Mouse (Mus musculus) heart, postnatal 36 days (tissue): ENCODE data around the gene Nr2f1. TPM values are rescaled to one million over a fixed set of nuclear protein-coding genes. Genes with fewer than 3 reads are reported as not detected.

ENCODE experiments used
- DNase-seq, 2 experiments: peaks; one replicate each; pipeline ENCODE4 v3.0.0; 2021 to 2022
- intact Hi-C: fragments of 180-260 bp; cut with DNase I; formaldehyde crosslinking; loops from one replicate; pipeline ENCODE4 v1.15.1; 2025
- total RNA-seq, 2 experiments: library from RNA; stranded (reverse); gene quantifications; 2 replicates each; pipeline ENCODE4 v1.2.3; 2021

The Nr2f1 gene
- total RNA-seq, 2 experiments from 2014 or later, result 3.8 to 4.1 TPM

DNA sequence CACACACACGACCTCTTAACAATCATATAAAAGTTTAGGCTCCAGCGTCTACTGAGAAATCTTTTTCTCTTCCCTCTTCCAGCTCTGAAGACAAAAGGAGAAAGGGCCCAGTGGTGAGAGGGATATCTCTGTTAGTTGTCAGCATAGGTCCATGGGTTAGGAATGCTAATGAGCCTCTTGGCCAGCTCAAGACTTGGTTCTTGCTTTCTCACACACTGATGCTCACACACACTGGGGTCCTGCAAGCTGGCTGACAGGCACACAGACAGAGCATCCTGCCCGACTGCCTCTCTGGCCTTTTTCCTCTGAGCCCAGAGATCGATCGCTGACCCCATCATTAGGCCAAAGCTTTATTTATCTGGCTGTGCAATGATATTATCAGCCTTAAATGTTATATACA lies 15.6 kb downstream of the Nr2f1 start:
- DNase-seq, result no peak
- intact Hi-C loops, result loop anchor here (10.0 kb wide), 1 partner anchor 479 kb away; the partner anchor contains the start of gene Fam172a

DNA sequence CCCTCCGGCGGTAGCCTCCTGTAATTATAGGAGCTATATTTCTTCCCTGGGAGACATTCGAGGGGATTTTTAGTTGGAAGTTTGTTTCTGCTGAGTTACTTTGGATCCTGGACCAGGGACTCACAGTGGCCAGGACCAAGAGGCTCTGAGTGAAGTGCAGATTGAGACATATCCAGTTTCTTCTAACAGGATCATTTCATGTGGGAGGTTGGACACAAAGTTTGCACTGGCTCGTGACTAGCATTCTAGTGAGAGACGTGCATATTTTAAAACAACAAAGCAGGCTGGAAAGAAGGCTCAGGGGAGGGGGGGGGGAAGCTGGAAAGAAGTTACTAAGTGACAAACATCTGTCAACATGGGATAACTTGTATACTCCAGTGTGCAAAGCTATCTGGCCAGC lies 16.6 kb downstream of the Nr2f1 start:
- intact Hi-C loops, result loop anchor here (10.0 kb wide), 1 partner anchor 478 kb away; the partner anchor contains the start of gene Fam172a
- no peak for DNase-seq

DNA sequence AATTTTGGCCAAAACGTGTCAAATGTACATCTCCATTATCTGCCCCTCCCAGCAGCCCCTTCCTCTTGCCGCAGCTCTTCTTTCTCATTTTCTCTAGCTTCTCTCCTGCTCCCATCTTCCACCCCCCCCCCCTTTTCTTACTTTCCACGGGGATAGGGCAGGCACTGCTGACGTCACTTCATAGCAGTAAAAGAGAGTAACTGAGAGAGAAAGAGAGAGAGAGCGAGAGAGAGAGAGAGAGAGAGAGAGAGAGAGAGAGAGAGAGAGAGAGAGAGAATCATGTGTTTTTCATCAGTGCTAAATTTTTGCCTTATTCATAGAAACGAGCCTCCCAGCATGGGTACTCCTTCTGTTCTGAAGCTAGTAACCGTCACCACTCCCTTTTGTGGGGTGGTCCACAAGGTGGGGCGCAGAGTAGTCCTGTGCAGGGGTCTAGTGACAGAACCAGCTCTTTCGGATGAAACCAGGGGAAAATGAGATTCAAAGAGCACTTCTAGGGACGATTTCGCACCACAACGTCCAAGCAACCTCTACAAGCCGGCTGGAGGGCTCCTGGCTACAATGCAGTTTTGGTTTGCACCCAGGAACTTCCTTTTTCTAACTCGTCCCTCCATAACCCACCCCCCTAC lies 17.5 kb downstream of the Nr2f1 start:
- intact Hi-C loops, result loop anchor here (2.0 to 10.0 kb wide), 2 partner anchors 15 to 477 kb away; partner anchors contain the start of gene Fam172a
- DNase-seq, result no peak

DNA sequence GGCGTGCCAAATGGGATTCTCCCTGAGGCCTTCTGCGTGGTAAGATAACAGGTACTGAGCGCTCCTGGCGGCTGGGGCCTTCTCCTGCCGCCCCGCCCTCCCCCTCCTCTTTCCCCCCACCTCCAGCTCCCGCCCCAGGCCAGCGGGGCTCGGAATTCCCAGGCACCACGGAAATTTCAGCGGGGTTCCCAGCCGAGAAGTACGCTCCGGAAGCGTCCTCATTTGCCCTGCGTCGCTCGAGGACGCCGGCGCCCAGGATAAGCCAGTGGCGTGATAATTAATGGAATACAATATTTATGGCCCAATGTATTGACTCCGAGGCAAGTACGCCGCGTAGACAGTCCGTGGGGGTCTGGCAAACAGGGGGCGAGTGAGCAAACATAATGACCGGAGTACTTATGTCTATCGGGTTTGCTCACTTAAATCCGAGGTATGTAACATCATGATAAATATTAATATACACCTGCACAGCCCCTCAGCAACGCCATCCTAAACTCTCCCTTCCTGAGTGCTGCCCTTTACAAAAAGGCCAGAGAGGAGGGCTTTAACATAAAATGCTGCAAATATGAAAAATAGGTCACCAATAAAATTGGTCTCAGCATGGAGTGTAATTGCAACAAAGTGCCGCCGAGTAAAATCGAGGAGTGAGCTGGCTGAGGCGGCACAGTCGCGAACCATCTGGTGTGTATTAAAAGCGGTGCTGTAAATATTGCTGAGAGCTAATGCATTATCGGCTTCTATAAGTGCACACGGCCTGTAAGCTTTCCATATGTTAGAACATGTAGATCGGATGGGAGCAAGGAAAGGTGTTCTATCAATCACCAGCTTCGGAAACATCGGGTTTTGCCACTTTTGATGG lies 18.3 kb downstream of the Nr2f1 start:
- intact Hi-C loops, result loop anchor here (2.0 to 10.0 kb wide), 2 partner anchors 16 to 476 kb away; partner anchors contain the start of gene Fam172a
- no peak for DNase-seq

DNA sequence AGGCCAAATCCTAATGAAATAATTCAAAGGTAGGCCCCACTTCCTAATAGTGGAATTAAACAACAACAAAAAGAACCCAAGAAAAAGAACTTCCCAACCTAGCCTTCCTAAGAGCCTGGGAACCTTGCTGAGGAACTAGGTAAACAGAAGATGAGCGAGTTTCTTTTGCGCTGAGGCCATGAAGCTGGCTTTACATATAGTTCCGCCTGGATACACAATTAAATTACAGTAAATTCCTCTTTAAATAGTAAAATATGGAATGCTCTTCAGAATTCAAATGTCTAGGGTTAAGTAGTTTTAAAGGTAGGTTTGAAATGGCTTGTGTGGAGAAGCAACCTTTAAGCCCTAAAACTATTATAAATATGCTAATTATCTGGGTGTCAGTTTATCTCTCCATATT lies 19.3 kb downstream of the Nr2f1 start:
- no peak for DNase-seq
- intact Hi-C loops, result loop anchor here (2.0 to 10.0 kb wide), 2 partner anchors 17 to 475 kb away; partner anchors contain the start of gene Fam172a

DNA sequence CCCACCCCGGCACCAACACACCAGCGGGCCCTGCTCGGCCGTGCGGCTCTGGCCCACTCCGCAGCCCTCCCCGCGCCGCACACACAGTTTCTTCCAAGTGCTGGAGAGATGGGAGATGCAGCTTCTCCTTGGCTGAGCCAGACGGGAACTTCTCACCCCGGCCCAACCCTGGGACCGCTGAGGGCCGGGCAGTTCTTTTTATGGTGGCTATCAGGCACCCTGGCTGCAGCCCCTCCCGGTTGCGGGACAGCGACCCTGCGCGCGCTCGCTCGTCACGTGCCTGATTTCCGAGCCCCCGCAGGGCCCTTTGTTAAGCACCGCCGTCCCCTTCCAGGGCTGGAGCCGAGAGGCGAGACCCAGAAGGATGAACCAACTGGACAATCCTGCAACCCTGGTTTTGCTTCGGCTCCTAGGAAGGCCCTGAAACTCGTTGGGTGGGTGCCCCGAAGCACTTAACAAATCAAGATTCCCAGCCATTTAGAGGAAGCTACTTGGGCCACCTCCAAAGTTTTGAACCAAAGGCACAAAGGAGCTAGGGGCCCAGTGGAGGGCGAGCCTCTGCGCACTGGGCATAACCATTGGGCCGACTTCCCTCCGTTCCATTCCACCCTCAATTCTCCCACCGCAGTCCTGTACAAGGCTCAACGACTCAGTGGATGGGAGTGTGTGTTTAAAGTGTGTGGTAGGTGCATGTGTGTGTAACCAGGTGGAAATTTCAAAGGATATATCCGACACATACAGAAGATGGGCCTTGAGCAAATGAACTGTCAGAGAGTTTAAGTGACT lies 20.1 kb downstream of the Nr2f1 start:
- intact Hi-C loops, result loop anchor here (2.0 to 10.0 kb wide), 3 partner anchors 17 to 1045 kb away; partner anchors contain the start of genes 2210408I21Rik, Fam172a and Slf1
- DNase-seq, result no peak

DNA sequence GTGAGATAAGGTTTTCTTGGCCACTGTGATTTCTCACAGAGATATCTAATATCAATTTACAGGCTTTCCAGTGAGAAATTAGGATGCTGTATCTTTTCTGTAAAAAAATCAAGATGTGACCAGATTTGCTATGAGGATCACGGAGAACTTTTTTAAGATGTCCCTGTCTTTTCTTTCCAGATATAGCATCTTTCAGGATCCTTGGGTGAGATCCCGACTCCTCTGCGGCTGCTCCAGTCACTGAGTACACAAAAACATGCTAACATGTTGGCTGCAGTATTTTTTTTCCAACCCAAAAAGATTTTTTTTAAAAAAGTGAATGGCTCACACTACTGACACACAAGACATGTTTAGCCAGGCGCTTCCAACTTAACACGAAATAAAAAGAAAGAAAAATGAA lies 20.8 kb downstream of the Nr2f1 start:
- intact Hi-C loops, result loop anchor here (10.0 kb wide), 1 partner anchor 1044 kb away; the partner anchor contains the start of genes 2210408I21Rik and Slf1
- no peak for DNase-seq

DNA sequence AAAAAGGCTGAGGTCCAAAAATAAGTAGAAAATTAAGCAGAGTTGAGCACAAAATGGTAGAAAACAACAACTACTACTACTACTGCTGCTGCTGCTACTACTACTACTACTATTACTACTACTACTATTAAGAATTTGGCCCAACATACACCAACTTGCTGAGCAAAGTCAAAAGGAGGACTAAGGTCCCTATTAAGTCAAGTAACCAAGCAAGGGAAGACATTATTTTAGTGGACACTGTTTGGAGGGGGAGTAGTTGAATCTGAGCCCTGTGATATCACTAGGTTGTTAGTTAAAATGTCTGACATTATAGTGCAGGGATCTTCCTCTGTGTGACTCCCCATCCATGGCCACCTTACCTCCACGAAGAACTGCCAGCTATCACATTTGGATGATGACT lies 21.5 kb downstream of the Nr2f1 start:
- no peak for DNase-seq
- intact Hi-C loops, result loop anchor here (10.0 kb wide), 1 partner anchor 1043 kb away; the partner anchor contains the start of genes 2210408I21Rik and Slf1

DNA sequence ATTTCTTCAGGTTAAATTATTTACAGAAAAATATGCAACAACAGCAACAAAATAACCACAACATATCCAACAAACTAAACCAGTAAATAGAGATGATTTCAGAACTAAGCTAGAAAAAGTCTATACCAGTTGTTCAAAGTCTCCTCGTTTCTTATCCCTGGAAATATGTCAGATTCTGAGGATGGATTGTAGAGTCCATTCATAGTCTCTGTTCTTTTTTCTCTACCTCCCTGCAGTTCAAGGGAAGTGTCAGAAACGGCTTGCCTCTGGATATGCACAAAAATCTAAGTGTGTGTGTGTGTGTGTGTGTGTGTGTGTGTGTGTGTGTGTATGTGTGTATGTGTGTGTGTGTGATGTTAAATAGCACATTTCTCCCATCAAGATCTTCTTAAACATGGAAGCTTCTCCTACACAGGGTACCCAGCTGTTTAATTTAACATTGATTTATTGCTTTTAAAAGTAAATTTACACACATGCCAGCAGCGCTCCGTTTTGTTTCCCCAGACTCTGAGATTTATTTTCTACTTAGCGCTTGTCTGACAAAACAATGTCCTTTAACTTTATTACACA lies 22.1 kb downstream of the Nr2f1 start:
- no peak for DNase-seq
- intact Hi-C loops, result loop anchor here (10.0 kb wide), 1 partner anchor 1043 kb away; the partner anchor contains the start of genes 2210408I21Rik and Slf1

DNA sequence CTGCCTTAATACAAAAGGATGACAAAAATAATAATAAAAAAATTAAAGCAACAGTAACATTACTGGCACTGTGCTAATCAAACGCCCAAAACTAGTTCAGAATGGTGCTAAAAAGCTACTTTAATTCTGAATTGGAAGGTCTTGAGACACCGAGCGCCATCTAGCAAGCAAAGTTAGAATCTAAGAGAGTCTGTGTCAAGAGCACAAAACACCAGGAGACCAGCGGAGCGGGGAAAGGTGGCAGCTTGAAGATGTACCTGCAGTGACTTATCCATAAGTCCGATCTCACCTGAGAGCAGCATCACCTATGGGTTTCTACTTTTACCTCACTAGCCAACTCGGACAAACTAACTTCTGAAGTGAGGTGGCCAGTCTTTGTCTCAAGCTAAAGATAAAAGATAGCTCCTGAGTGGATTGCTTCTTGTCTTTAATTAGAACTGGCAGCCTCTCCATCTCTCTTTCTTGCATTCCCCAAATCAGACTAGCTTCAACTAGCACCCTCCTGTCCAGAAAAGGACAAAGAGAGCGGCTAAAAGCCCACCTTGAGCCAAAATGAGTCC lies 23.7 kb downstream of the Nr2f1 start:
- intact Hi-C loops, result loop anchor here (10.0 kb wide), 1 partner anchor 1041 kb away; the partner anchor contains the start of genes 2210408I21Rik and Slf1

DNA sequence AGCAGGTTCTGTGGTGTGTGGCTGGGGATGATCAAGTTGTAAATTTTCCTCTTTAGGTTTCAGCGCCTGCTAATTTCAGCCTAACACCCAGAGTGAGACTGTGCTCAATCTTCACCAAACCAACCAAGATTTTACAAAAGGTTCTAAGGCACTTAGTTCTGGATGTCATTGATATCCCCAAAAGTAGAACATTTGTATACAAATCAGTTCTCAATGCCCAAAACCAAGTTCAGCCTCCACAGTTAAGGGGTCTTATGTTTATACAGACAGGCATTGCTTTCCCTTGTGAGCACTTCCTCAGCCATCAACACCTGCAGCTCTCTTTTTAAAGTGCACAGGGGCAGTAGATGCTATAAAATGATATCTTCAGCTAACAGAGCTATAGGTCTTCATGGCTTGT lies 24.7 kb downstream of the Nr2f1 start:
- intact Hi-C loops, result loop anchor here (10.0 kb wide), 1 partner anchor 1040 kb away; the partner anchor contains the start of genes 2210408I21Rik and Slf1
- DNase-seq, result no peak

More for the DNA sequence above, 23.7 kb downstream of the Nr2f1 start:
- no peak for DNase-seq

DNA sequence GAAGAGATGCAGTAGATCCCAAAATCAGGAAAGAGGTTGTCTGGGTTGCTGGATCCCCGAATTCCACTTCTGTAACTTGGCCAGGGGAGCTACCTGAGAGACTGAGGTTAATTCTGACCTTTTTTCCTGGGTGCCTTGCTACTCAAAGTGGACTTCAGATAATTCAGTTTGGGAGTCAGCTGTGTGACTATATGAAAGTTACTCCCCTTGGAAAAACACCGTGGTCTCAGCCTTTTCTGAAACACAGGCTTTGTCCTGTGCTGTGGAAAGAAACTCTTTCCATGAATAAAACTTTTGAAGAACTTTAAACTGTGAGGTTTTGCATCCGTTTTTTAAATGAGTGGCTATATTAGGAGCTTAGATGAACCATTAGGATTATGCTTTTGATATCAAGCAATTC lies 25.4 kb downstream of the Nr2f1 start:
- no peak for DNase-seq
- intact Hi-C loops, result loop anchor here (10.0 kb wide), 1 partner anchor 1039 kb away; the partner anchor contains the start of genes 2210408I21Rik and Slf1

DNA sequence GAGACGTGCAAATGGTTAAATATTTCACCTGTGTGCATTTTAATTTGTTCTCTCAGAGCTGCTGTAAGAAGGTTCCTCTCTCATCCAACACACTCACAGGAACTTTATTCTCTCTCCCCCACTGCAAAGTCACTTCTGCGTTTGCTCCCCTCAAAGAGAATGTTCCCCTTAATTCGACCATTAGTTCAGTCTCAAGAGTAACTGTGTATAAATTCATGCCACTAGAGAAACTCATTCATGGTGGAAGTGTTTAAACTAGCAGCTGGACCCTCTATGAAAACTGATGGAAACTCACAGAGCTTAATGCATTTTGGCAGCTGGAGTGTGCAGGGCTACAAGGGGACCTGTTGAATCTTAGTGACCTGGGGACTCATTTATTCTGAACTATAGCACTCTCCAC lies 26.7 kb downstream of the Nr2f1 start:
- intact Hi-C loops, result loop anchor here (10.0 kb wide), 1 partner anchor 1038 kb away; the partner anchor contains the start of genes 2210408I21Rik and Slf1
- DNase-seq, result no peak

DNA sequence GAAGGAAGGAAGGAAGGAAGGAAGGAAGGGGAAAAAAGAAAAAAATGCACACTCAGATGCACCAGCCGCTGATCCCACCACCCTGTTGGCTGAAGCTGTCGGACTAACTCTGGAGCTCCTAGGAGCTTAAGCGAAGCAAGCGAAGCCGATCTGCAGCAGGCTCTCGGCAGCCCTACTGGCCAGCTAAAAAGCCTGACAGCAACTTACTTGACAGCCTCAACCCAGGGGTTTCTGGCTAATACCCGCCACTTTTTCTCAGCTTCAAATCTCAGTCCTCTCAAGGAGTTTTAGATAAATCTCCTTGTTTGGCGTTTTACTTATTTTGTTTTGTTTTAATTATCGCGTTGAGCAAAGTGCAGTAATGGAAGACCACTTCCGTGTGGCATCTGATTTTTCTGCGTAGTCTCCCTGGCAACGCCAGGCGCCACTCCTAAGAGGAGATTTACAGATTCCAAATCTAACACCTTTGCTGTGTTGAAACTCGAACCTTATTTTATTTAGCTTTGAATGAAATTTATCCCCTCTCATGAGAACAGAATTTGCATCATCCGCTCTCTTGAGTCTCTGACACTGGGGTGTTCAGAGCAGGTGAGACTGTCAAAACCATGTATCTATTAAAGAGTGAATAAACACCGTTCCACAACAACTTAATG lies 27.4 kb downstream of the Nr2f1 start:
- DNase-seq, result no peak
- intact Hi-C loops, result loop anchor here (10.0 kb wide), 1 partner anchor 1037 kb away; the partner anchor contains the start of genes 2210408I21Rik and Slf1

DNA sequence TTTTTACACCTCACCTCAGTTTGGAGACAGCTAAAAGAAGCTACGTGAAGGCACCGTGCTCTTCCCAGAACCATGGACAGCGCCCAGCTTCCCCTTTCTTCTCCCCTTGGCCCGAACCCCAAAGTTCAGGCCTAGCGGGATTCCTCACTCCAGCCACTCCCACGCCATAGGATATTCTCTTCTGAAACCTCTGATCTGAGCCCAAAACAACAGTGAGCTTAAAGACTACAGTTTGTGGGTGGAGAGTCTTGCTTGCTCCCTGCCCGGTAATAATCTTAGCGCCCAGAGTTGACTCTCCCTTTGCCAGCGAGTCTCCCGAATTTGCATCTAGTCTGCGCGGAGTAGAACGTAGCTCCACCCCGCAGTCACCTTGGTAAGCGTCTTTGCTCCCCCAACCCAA lies 28.2 kb downstream of the Nr2f1 start:
- DNase-seq, result peak in 1 of 2 experiments; percentile 28
- intact Hi-C loops, result loop anchor here (10.0 kb wide), 1 partner anchor 1037 kb away; the partner anchor contains the start of genes 2210408I21Rik and Slf1

DNA sequence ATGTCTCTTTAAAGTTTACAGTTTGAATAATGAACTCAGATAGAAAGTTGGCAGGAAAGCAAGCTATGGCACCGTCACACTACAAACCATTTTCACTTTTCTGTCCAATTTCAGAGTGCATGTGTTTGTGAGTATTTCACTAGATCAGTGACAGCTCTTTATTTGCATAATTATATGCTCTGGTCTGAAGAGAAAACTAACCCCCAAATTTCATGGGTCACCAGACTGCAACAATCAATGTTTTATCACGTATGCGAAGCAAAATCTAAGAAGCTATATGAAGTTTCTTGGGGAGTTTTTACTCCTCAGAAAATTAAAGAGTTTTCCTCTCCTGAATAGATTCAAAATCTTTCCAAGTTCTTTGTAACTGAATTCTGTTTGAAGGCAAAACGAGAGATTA lies 31.4 kb downstream of the Nr2f1 start:
- no peak for DNase-seq
- intact Hi-C loops, result no loop called here

DNA sequence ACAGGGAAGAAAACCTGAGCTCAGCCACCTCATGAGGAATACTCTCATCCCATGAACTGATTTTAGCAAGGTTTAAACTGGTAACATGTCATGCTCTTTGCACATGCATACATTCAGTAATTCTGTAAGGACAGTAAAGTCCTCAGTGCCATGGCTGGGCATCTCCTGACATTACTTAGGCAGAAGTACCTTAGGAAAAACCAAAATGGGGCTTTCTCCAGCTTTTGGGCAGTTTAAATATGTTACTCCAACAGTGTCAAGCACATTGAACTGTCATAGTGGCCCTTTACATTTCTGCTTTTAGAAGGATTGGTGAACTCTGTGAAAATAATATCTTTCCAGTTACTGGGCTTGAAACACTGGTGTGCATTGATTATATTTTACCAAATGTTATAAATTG lies 34.6 kb downstream of the Nr2f1 start:
- intact Hi-C loops, result no loop called here
- DNase-seq, result no peak
